8 mouse cellular contexts compared by ENCODE assay signal in genomic region chr7:44356590-44357481, GRCm38 (mm10). TPM values are rescaled to one million over a fixed set of nuclear protein-coding genes. Genes with fewer than 3 reads are reported as not detected.
DNase-seq lines count a peak whose midpoint lies in the region; ATAC-seq and TF ChIP-seq lines count a peak whose summit lies in the region.
"Had no signal": no experiment of that assay in that cellular context is flagged by ENCODE, and none has a peak within 500 bp of the region (broad histone marks: within the 10 kb centered on the region; RNA-seq: fewer than 3 reads in every experiment).

No protein-coding gene starts in this region.

- no peaks in the 10 kb centered on the region for H3K4me1 ChIP-seq in kidney, adult 2 months (ENCODE audit: control insufficient read depth, insufficient read depth, low read length)
- H3K4me1 ChIP-seq in forebrain, embryonic 11.5 days (replicated peaks; ENCODE audit: control insufficient read depth, insufficient read depth, low read length), result peaks cover 42% of the 10 kb centered on the region
- peaks cover 55% of the 10 kb centered on the region for H3K4me1 ChIP-seq in midbrain, embryonic 15.5 days
- peaks cover 10% of the 10 kb centered on the region for H3K4me1 ChIP-seq in thymus, adult 2 months (replicated peaks; ENCODE audit: control insufficient read depth, insufficient read depth, low read length)

- H3K4me2 ChIP-seq in forebrain, embryonic 11.5 days (ENCODE audit: low read depth, low read length, severe bottlenecking), result peak overlapping the region; percentile 24; the same call in 1 of the 2 replicates
- peak overlapping the region; percentile 20; the same call in 1 of the 2 replicates for H3K4me2 ChIP-seq in midbrain, embryonic 15.5 days
- H3K4me2 ChIP-seq: liver, embryonic 13.5 days had no signal

- ATAC-seq in forebrain, embryonic 11.5 days (replicated peaks; ENCODE audit: low FRiP score), result no peak
- ATAC-seq in midbrain, embryonic 15.5 days (replicated peaks), result no peak

- H3K9me3 ChIP-seq in forebrain, embryonic 11.5 days (ENCODE audit: control insufficient read depth, low read length), result no peaks in the 10 kb centered on the region
- H3K9me3 ChIP-seq in midbrain, embryonic 15.5 days, result no peaks in the 10 kb centered on the region
- H3K9me3 ChIP-seq: liver, embryonic 13.5 days had no signal

- 4% methylated on average over 35 of the region's 35 CpGs for WGBS in kidney, adult 2 months
- WGBS in forebrain, embryonic 11.5 days, result 3% methylated on average over 35 of the region's 35 CpGs
- 6% methylated on average over 35 of the region's 35 CpGs for WGBS in midbrain, embryonic 15.5 days
- WGBS in thymus, adult 2 months, result 10% methylated on average over 35 of the region's 35 CpGs

- no peak for DNase-seq in kidney, adult 2 months
- DNase-seq in kidney, adult 18-20 months, result no peak
- peak; percentile 66 for DNase-seq in ZHBTc4 (ENCODE audit: low read depth, low spot score)
- DNase-seq in forebrain, embryonic 11.5 days (ENCODE audit: low spot score), result peak; percentile 70
- DNase-seq in frontal cortex, postnatal 25 days (ENCODE audit: low spot score in 2 of 2), result no peak
- DNase-seq in thymus, adult 2 months, result no peak
- DNase-seq: liver, embryonic 13.5 days had no signal

- peak overlapping the region; percentile 4; the same call in 1 of the 2 replicates for H3K4me3 ChIP-seq in kidney, adult 2 months (ENCODE audit: insufficient read depth, low read depth, low read length)
- H3K4me3 ChIP-seq in forebrain, embryonic 11.5 days (ENCODE audit: low read depth, low read length), result peak overlapping the region; percentile 20
- peak overlapping the region; percentile 7; the same call in 1 of the 2 replicates for H3K4me3 ChIP-seq in midbrain, embryonic 15.5 days
- H3K4me3 ChIP-seq in thymus, adult 2 months (ENCODE audit: control insufficient read depth, insufficient read depth, low read length), result no peak overlapping the region
- H3K4me3 ChIP-seq: liver, embryonic 13.5 days had no signal

- peaks cover 2% of the 10 kb centered on the region; the same call in 1 of the 2 replicates for H3K27me3 ChIP-seq in kidney, adult 2 months (replicated peaks; ENCODE audit: control insufficient read depth, insufficient read depth, low read length)
- H3K27me3 ChIP-seq in forebrain, embryonic 11.5 days (ENCODE audit: control insufficient read depth, insufficient read depth, low read length), result peaks cover 54% of the 10 kb centered on the region
- peaks cover 30% of the 10 kb centered on the region for H3K27me3 ChIP-seq in midbrain, embryonic 15.5 days (replicated peaks)
- H3K27me3 ChIP-seq in thymus, adult 2 months (ENCODE audit: control insufficient read depth, insufficient read depth, low read length), result peaks cover 21% of the 10 kb centered on the region; the same call in 1 of the 2 replicates

- TF ChIP-seq POLR2A in kidney, adult 2 months (IDR thresholded peaks at IDR 0.05; ENCODE audit: low read depth, low read length), result no peak
- TF ChIP-seq POLR2A in thymus, adult 2 months (IDR thresholded peaks at IDR 0.05; ENCODE audit: control insufficient read depth, extremely low read depth, insufficient read depth, low read length, poor library complexity), result no peak

- no peak overlapping the region for H3K27ac ChIP-seq in kidney, adult 2 months (ENCODE audit: insufficient read depth, low read depth, low read length)
- peak overlapping the region; percentile 10; the same call in 1 of the 2 replicates for H3K27ac ChIP-seq in forebrain, embryonic 11.5 days (ENCODE audit: low read depth, low read length)
- H3K27ac ChIP-seq in midbrain, embryonic 15.5 days, result peak overlapping the region; percentile 55; the same call in 1 of the 2 replicates
- no peak overlapping the region for H3K27ac ChIP-seq in thymus, adult 2 months (ENCODE audit: control insufficient read depth, insufficient read depth, low read length)
- H3K27ac ChIP-seq: liver, embryonic 13.5 days had no signal

- no peak for TF ChIP-seq CTCF in kidney, adult 2 months (conservative IDR thresholded peaks at IDR 0.05; ENCODE audit: insufficient read depth, insufficient read length, low read depth, low read length)
- no peak for TF ChIP-seq CTCF in thymus, adult 2 months (IDR thresholded peaks at IDR 0.05; ENCODE audit: borderline replicate concordance, control insufficient read depth, extremely low read depth, insufficient read depth, low read length, poor library complexity)

- H3K9ac ChIP-seq in forebrain, embryonic 11.5 days (ENCODE audit: low read length), result peak overlapping the region; percentile 40
- no peak overlapping the region for H3K9ac ChIP-seq in midbrain, embryonic 15.5 days
- H3K9ac ChIP-seq: liver, embryonic 13.5 days had no signal

- H3K36me3 ChIP-seq in kidney, adult 2 months (ENCODE audit: control insufficient read depth, insufficient read depth, low read length), result no peaks in the 10 kb centered on the region
- no peaks in the 10 kb centered on the region for H3K36me3 ChIP-seq in forebrain, embryonic 11.5 days (ENCODE audit: control insufficient read depth, insufficient read depth, low read length)
- H3K36me3 ChIP-seq in midbrain, embryonic 15.5 days (replicated peaks), result peaks cover 4% of the 10 kb centered on the region; the same call in 1 of the 2 replicates
- H3K36me3 ChIP-seq in thymus, adult 2 months (ENCODE audit: control insufficient read depth, insufficient read depth, low read length), result no peaks in the 10 kb centered on the region
- H3K36me3 ChIP-seq: liver, embryonic 13.5 days had no signal

RNA-seq across cellular contexts. Expression of gene Syt3, which starts 27.1 kb away (rescaled TPM):
- 12.0 and 12.9 TPM in 2 replicates for polyA plus RNA-seq in kidney, adult 2 months (2012; rRNA removed)
- polyA plus RNA-seq in forebrain, embryonic 11.5 days (2014; fragmentation: Nextera tagmentation; extraction: Ambion mirVana), result 3.2 and 4.0 TPM in 2 replicates
- polyA plus RNA-seq in midbrain, embryonic 15.5 days (2015; fragmentation: Nextera tagmentation; extraction: Ambion mirVana), result 56.3 and 57.2 TPM in 2 replicates
- 2.5 and 2.7 TPM in 2 replicates for polyA plus RNA-seq in thymus, adult 2 months (2012; rRNA removed)

RNA-seq across cellular contexts. Expression of gene 1700008O03Rik, which starts 28.8 kb away (rescaled TPM):
- polyA plus RNA-seq in kidney, adult 2 months (2012; rRNA removed), result 0.69 and 0.75 TPM in 2 replicates
- polyA plus RNA-seq in forebrain, embryonic 11.5 days (2014; fragmentation: Nextera tagmentation; extraction: Ambion mirVana), result 0.89 and 0.96 TPM in 2 replicates
- 2.1 and 2.6 TPM in 2 replicates for polyA plus RNA-seq in midbrain, embryonic 15.5 days (2015; fragmentation: Nextera tagmentation; extraction: Ambion mirVana)
- 1.8 and 2.1 TPM in 2 replicates for polyA plus RNA-seq in thymus, adult 2 months (2012; rRNA removed)

RNA-seq across cellular contexts. Expression of gene Shank1, which starts 46.8 kb away (rescaled TPM):
- 0.43 and 0.66 TPM in 2 replicates for polyA plus RNA-seq in kidney, adult 2 months (2012; rRNA removed)
- polyA plus RNA-seq in forebrain, embryonic 11.5 days (2014; fragmentation: Nextera tagmentation; extraction: Ambion mirVana), result 3.6 and 4.2 TPM in 2 replicates
- 39.8 and 46.5 TPM in 2 replicates for polyA plus RNA-seq in midbrain, embryonic 15.5 days (2015; fragmentation: Nextera tagmentation; extraction: Ambion mirVana)
- polyA plus RNA-seq in thymus, adult 2 months (2012; rRNA removed), result 1.1 and 1.9 TPM in 2 replicates

RNA-seq across cellular contexts. Expression of gene Clec11a, which starts 50.1 kb away (rescaled TPM):
- 6.4 and 8.1 TPM in 2 replicates for polyA plus RNA-seq in kidney, adult 2 months (2012; rRNA removed)
- 3.2 TPM in 2 replicates for polyA plus RNA-seq in forebrain, embryonic 11.5 days (2014; fragmentation: Nextera tagmentation; extraction: Ambion mirVana)
- polyA plus RNA-seq in midbrain, embryonic 15.5 days (2015; fragmentation: Nextera tagmentation; extraction: Ambion mirVana), result 3.6 and 3.9 TPM in 2 replicates
- polyA plus RNA-seq in thymus, adult 2 months (2012; rRNA removed), result 2.3 and 3.1 TPM in 2 replicates

Comparison
In these comparisons a context has a peak if more than half of its experiments do, and no peak if none do; other contexts are left out.
1. DNase-seq: peak in ZHBTc4 (single experiment) and forebrain, embryonic 11.5 days (single experiment); none in kidney, adult 2 months (single experiment), kidney, adult 18-20 months (single experiment), frontal cortex, postnatal 25 days (0 of 2) and thymus, adult 2 months (single experiment).
2. H3K27ac ChIP-seq: peak in forebrain, embryonic 11.5 days (single experiment) and midbrain, embryonic 15.5 days (single experiment); none in kidney, adult 2 months (single experiment) and thymus, adult 2 months (single experiment).